Mouse (Mus musculus): ENCODE data around the gene Sema4f.

Gene Sema4f

DNA sequence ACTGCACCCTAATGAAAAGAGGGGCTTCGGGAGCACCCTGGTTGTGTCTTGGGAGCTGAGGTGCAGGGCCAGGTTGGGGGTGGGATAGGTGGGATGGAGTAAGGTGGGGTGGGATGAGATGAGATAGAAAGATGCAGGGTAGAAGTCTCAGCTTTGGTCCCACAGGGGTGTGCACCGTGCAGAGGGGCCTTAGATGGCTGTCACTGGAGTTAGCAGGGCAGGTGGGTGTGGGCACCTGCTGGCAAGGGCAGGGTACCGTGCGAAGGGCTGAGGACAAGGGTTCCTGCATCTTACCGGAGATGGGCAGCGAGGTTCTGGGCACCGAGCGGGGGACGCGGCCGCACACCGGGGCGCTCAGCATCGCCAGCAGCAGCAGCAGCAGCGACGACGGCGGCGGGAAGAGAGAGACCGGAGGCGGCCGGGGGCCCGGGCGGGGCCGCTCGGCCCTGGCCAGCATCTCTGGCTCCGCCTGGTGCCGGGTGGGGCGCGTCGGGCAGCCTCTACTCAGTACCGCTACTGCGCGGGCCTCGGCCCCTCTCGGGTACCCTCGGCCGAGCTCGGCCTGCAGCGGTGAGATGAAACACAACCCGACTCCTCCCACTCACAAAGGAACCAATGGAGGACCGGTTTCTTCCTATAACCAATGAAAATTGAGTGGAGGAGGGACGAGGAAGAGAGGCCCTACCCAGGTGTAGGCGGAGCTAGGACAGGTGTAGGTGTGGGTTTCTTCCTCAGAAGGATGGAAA lies at the start of gene Sema4f:
Sema4f (minus strand) TSS at position 603 of the 746 bp plus-strand sequence.
- DNase-seq (ENCODE audit: low read depth in 1 of 2, low spot score in 2 of 2), result no peak

DNA sequence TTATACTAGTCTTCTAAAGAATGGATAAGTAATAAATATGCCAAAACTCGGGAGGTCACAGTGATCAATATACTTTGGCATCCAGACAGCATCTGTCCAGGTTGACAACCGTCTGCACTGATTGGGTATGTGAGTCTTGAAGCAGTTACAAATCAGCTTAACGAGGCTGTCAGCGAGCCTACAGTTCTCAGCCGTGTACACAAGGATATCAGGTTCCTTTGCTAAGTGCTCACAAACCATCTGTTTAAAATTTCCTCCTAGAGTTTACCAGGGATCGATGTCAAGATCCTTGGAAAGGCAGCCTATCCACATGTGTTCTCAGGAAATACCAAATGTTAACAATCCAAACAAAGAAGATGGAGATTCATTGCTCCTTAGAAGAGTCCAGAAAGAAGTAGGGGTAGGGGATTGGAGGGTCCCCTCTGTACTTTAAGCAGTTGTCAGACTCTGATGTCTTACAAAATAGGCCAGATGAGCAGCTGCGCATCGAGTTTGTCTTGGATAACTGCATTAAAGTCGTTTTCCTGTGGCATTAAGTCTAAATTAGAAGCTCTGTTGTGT lies 47.9 kb upstream of the Sema4f start:
- no peak for DNase-seq (ENCODE audit: low read depth in 1 of 2, low spot score in 2 of 2)

DNA sequence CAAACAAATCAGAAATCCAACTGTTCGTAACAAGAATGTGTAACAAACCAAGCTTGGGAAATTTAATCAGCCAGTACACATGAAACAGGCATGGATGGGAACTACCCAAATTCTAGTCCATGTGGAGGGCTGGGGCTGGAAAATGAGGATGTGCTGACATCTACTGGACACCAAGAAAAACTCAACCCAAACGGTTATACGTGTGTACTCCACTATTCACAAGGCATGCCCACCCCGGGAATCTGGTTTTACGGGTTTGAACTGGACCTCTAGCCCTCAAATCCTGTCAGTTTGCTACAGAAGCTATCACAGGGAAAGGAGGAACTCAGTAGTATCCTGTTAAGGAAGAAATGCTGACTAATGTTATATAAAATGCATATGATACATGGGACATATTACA lies 31.5 kb upstream of the Sema4f start:
- DNase-seq (ENCODE audit: low read depth in 1 of 2, low spot score in 2 of 2), result peak in 1 of 2 experiments; percentile 15

- DNase-seq (ENCODE audit: low read depth in 1 of 2, low spot score in 2 of 2), result no peak
These were observed 29.9 kb upstream of the Sema4f start for GRCm38 (mm10) chr6:82969249-82970084.

GRCm38 (mm10) chr6:82961664-82962063 lies 22.1 kb upstream of the Sema4f start:
- DNase-seq (ENCODE audit: low read depth in 1 of 2, low spot score in 2 of 2), result no peak

GRCm38 (mm10) chr6:82956553-82957251 lies 17.1 kb upstream of the Sema4f start:
- no peak for DNase-seq (ENCODE audit: low read depth in 1 of 2, low spot score in 2 of 2)

DNA sequence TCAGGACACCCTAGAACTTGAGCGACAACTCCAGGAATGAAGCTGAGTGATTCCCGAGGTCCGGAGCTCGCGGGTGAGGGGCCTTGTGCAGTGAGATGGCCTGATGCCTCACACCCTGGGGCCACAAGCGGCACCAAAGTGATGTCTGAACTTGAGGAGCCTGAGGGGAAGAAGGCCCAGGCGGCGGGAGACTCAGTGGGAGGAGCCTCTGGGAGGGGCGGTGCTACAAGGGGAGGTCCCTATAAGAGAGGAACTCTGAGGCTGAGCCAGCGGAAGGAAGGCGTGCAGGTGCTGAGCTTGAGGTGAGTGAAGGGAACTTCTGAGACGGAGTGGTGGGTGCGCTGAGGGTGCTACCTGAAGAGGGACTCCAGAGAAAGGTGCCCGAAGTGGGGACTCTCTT lies 7.1 kb upstream of the Sema4f start, which contains the start of gene M1ap:
M1ap (plus strand) TSS at position 252 of the 400 bp plus-strand sequence.
- no peak for DNase-seq (ENCODE audit: low read depth in 1 of 2, low spot score in 2 of 2)

GRCm38 (mm10) chr6:82945750-82946149 lies 6.2 kb upstream of the Sema4f start:
- no peak for DNase-seq (ENCODE audit: low read depth in 1 of 2, low spot score in 2 of 2)

- no peak for DNase-seq (ENCODE audit: low read depth in 1 of 2, low spot score in 2 of 2)
These were observed 1.2 kb upstream of the Sema4f start for GRCm38 (mm10) chr6:82940765-82941164.

DNA sequence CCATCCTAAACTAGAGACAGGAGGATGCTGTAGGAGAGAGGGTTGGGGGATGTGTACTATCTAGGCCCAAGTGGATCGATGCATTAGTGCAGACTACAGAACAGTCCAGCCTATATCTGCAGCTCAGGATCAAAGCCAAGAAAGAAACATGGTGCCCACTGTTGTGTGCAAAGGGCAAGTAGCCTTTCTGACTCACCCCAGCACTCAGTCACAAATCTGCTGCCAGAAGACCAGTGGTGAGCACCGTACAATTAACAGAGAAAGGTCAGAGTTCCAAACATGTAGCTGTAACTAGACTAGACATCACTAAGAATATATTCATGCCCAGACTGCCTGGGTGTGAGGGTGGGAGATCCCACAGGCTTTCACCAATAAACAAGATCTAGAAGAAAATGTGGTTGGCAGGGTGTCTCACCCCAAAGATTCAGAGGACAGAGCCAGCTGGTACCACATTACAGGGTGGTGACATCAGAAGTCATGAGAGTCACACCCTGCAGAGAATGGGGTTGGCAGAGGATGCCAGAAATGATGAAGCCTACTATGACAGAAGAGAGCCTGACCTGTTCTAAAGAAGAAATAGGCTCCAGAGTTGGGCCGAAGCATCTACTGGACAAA lies 4.8 kb downstream of the Sema4f start:
- no peak for DNase-seq (ENCODE audit: low read depth in 1 of 2, low spot score in 2 of 2)

DNA sequence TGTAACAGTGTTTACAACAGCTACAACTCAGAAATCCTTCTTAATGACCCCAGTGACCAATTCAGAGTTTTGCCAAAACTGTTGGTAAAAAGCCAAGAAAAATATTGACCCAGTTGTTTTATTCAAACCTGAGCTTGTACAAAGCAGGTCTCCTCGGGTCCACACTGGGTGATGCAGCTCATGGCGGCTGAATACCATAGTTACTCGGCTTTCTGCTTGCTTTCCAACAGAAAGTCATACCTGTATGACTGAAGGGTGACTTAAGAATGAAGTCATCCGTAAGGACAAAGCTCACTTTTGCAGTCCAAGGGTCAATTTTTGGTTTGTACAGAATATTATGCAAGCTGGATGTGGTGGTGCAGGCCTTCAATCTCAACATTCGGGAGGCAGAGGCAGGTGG lies 12.0 kb downstream of the Sema4f start:
- no peak for DNase-seq (ENCODE audit: low read depth in 1 of 2, low spot score in 2 of 2)

GRCm38 (mm10) chr6:82926528-82926927 lies 13.0 kb downstream of the Sema4f start:
- DNase-seq (ENCODE audit: low read depth in 1 of 2, low spot score in 2 of 2), result no peak

GRCm38 (mm10) chr6:82926106-82926505 lies 13.5 kb downstream of the Sema4f start:
- DNase-seq (ENCODE audit: low read depth in 1 of 2, low spot score in 2 of 2), result no peak

- DNase-seq (ENCODE audit: low read depth in 1 of 2, low spot score in 2 of 2), result no peak
These were observed 14.6 kb downstream of the Sema4f start for GRCm38 (mm10) chr6:82925005-82925404.

- DNase-seq (ENCODE audit: low read depth in 1 of 2, low spot score in 2 of 2), result no peak
These were observed 17.9 kb downstream of the Sema4f start for GRCm38 (mm10) chr6:82921426-82922224.

- no peak for DNase-seq (ENCODE audit: low read depth in 1 of 2, low spot score in 2 of 2)
These were observed 20.0 kb downstream of the Sema4f start for GRCm38 (mm10) chr6:82919520-82919919.

DNA sequence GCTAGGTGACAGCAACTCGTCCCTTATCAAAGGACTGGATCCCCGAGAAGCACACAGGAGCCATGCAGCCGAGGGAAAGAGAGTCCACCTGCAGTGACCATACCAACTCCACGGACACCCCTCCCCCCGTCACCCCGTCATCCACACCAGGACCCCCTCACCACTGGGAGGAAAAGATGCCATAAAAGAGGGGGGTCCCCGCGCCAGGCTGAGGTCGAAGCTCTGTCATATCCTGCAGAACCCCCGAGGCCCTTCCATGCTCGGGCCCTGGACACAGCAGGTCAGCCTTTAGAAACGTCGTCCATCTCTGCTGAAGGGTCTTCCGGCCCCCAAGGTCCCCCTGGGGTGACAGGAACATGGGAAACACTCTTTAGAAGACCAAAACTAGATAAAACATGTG lies 21.2 kb downstream of the Sema4f start:
- DNase-seq (ENCODE audit: low read depth in 1 of 2, low spot score in 2 of 2), result no peak

GRCm38 (mm10) chr6:82917778-82918129 lies 21.8 kb downstream of the Sema4f start:
- DNase-seq (ENCODE audit: low read depth in 1 of 2, low spot score in 2 of 2), result no peak

- DNase-seq (ENCODE audit: low read depth in 1 of 2, low spot score in 2 of 2), result no peak
These were observed 22.3 kb downstream of the Sema4f start for GRCm38 (mm10) chr6:82917076-82917777.

- DNase-seq (ENCODE audit: low read depth in 1 of 2, low spot score in 2 of 2), result no peak
These were observed 23.1 kb downstream of the Sema4f start for GRCm38 (mm10) chr6:82916459-82916858.
